Mouse (Mus musculus): Measurements from ENCODE around the gene Atxn1l. TPM values are rescaled to one million over a fixed set of nuclear protein-coding genes. Genes with fewer than 3 reads are reported as not detected.
A peak's percentile ranks its signal among the peaks of the same experiment; 100 is the strongest.

The Atxn1l gene
- total and polyA plus RNA-seq, 3 experiments: 6.5 to 23.0 (median 20.0) TPM

GRCm38 (mm10) chr8:109705320-109706075, 32.0 kb downstream of the Atxn1l start, which contains the start of gene Zfp821:
Zfp821 (plus strand) TSS chr8:109705546.
- TF ChIP-seq CTCF (IDR thresholded peaks at IDR 0.05) (no peak), EP300 (IDR thresholded peaks at IDR 0.05; ENCODE audit: insufficient read depth, low read depth, low read length) (no peak), POLR2A (IDR thresholded peaks at IDR 0.05; ENCODE audit: insufficient read depth, low read depth, low read length) (peak; percentile 51; the same call in 1 of the 2 replicates)
- Histone ChIP-seq H3K9ac (ENCODE audit: low read depth, low read length) (peak within 1 kb of the TSS; percentile 93), H3K36me3 (ENCODE audit: control insufficient read depth, insufficient read depth, low read length) (peaks cover 2% of the 10 kb centered on the region; the same call in 1 of the 2 replicates), H3K4me1 (ENCODE audit: control insufficient read depth, insufficient read depth, low read length) (peaks cover 4% of the 10 kb centered on the region), H3K4me3 (peak within 1 kb of the TSS; percentile 80), H3K79me2 (replicated peaks; ENCODE audit: control insufficient read depth, insufficient read depth, low read length) (no peaks in the 10 kb centered on the region), H3K27ac (peak within 1 kb of the TSS; percentile 84), H3K27me3 (ENCODE audit: control insufficient read depth, insufficient read depth, low read length) (no peaks in the 10 kb centered on the region)
- intact Hi-C loops (cut with DNase I): loop anchor here (1.0 kb wide), 1 partner anchor 12 kb away; the partner anchor contains the start of gene Ist1
- WGBS: under 1% methylated on average over 90 of the region's 100 CpGs
- DNase-seq: peak; percentile 96 to 97

- Histone ChIP-seq H3K27me3 (ENCODE audit: control insufficient read depth, insufficient read depth, low read length) (no peaks in the 10 kb centered on the region), H3K79me2 (replicated peaks; ENCODE audit: control insufficient read depth, insufficient read depth, low read length) (no peaks in the 10 kb centered on the region), H3K36me3 (ENCODE audit: control insufficient read depth, insufficient read depth, low read length) (peaks cover 2% of the 10 kb centered on the region; the same call in 1 of the 2 replicates), H3K9ac (ENCODE audit: low read depth, low read length) (peak overlapping the region; percentile 31; the same call in 1 of the 2 replicates), H3K27ac (peak overlapping the region; percentile 56), H3K4me1 (ENCODE audit: control insufficient read depth, insufficient read depth, low read length) (peaks cover 4% of the 10 kb centered on the region), H3K4me3 (peak overlapping the region; percentile 80)
- 8% methylated on average over 24 of the region's 24 CpGs for WGBS
- no peak for TF ChIP-seq CTCF (IDR thresholded peaks at IDR 0.05)
- no peak for TF ChIP-seq EP300 (IDR thresholded peaks at IDR 0.05; ENCODE audit: insufficient read depth, low read depth, low read length)
- TF ChIP-seq POLR2A (IDR thresholded peaks at IDR 0.05; ENCODE audit: insufficient read depth, low read depth, low read length): no peak
- intact Hi-C loops (cut with DNase I): loop anchor here (1.0 kb wide), 1 partner anchor 11 kb away; the partner anchor contains the start of gene Ist1
- DNase-seq: peak in 1 of 2 experiments; percentile 20
Measured at GRCm38 (mm10) chr8:109704565-109705319, 32.8 kb downstream of the Atxn1l start.

GRCm38 (mm10) chr8:109698477-109698876, 39.1 kb downstream of the Atxn1l start:
- H3K4me1 ChIP-seq (ENCODE audit: control insufficient read depth, insufficient read depth, low read length): no peaks in the 10 kb centered on the region
- intact Hi-C loops (cut with DNase I): no loop called here
- H3K27ac ChIP-seq: no peak overlapping the region
- H3K27me3 ChIP-seq (ENCODE audit: control insufficient read depth, insufficient read depth, low read length): no peaks in the 10 kb centered on the region
- no peak overlapping the region for H3K9ac ChIP-seq (ENCODE audit: low read depth, low read length)
- 66% methylated on average over 3 of the region's 3 CpGs for WGBS
- no peak for DNase-seq
- TF ChIP-seq EP300 (IDR thresholded peaks at IDR 0.05; ENCODE audit: insufficient read depth, low read depth, low read length) (no peak), CTCF (IDR thresholded peaks at IDR 0.05) (no peak), POLR2A (IDR thresholded peaks at IDR 0.05; ENCODE audit: insufficient read depth, low read depth, low read length) (no peak)
- H3K4me3 ChIP-seq: no peak overlapping the region
- H3K36me3 ChIP-seq (ENCODE audit: control insufficient read depth, insufficient read depth, low read length): no peaks in the 10 kb centered on the region
- H3K79me2 ChIP-seq (replicated peaks; ENCODE audit: control insufficient read depth, insufficient read depth, low read length): no peaks in the 10 kb centered on the region

- WGBS: 83% methylated on average over 1 of the region's 1 CpGs
- intact Hi-C loops (cut with DNase I): no loop called here
Measured at GRCm38 (mm10) chr8:109697754-109698153, 39.8 kb downstream of the Atxn1l start.

GRCm38 (mm10) chr8:109694154-109694553, 43.4 kb downstream of the Atxn1l start:
- 65% methylated on average over 6 of the region's 6 CpGs for WGBS
- no peak for TF ChIP-seq POLR2A (IDR thresholded peaks at IDR 0.05; ENCODE audit: insufficient read depth, low read depth, low read length)
- TF ChIP-seq CTCF (IDR thresholded peaks at IDR 0.05): no peak
- no peak for TF ChIP-seq EP300 (IDR thresholded peaks at IDR 0.05; ENCODE audit: insufficient read depth, low read depth, low read length)
- intact Hi-C loops (cut with DNase I): loop anchor here (5.0 kb wide), 2 partner anchors 87 to 173 kb away; partner anchors contain the start of genes Dhodh and Phlpp2
- peaks cover 2% of the 10 kb centered on the region; the same call in 1 of the 2 replicates for H3K36me3 ChIP-seq (ENCODE audit: control insufficient read depth, insufficient read depth, low read length)
- no peaks in the 10 kb centered on the region for H3K27me3 ChIP-seq (ENCODE audit: control insufficient read depth, insufficient read depth, low read length)
- DNase-seq: no peak
- no peak overlapping the region; the same call in 1 of the 2 replicates for H3K4me3 ChIP-seq
- H3K9ac ChIP-seq (ENCODE audit: low read depth, low read length): no peak overlapping the region
- H3K27ac ChIP-seq: no peak overlapping the region
- H3K4me1 ChIP-seq (ENCODE audit: control insufficient read depth, insufficient read depth, low read length): peaks cover 7% of the 10 kb centered on the region
- peaks cover 4% of the 10 kb centered on the region for H3K79me2 ChIP-seq (replicated peaks; ENCODE audit: control insufficient read depth, insufficient read depth, low read length)

More at GRCm38 (mm10) chr8:109697754-109698153, 39.8 kb downstream of the Atxn1l start:
- Histone ChIP-seq H3K27ac (no peak overlapping the region), H3K4me3 (no peak overlapping the region), H3K4me1 (ENCODE audit: control insufficient read depth, insufficient read depth, low read length) (no peaks in the 10 kb centered on the region), H3K36me3 (ENCODE audit: control insufficient read depth, insufficient read depth, low read length) (no peaks in the 10 kb centered on the region), H3K9ac (ENCODE audit: low read depth, low read length) (no peak overlapping the region), H3K27me3 (ENCODE audit: control insufficient read depth, insufficient read depth, low read length) (no peaks in the 10 kb centered on the region), H3K79me2 (replicated peaks; ENCODE audit: control insufficient read depth, insufficient read depth, low read length) (peaks cover under 1% of the 10 kb centered on the region)
- TF ChIP-seq EP300 (IDR thresholded peaks at IDR 0.05; ENCODE audit: insufficient read depth, low read depth, low read length) (no peak), CTCF (IDR thresholded peaks at IDR 0.05) (no peak), POLR2A (IDR thresholded peaks at IDR 0.05; ENCODE audit: insufficient read depth, low read depth, low read length) (no peak)
- no peak for DNase-seq
